Mouse (Mus musculus) small intestine, adult 2 months (tissue): Measurements from ENCODE around the gene Ccdc155. TPM values are rescaled to one million over a fixed set of nuclear protein-coding genes. Genes with fewer than 3 reads are reported as not detected.

Experiments
- H3K27ac ChIP-seq: fragments of 200-500 bp; 2 replicates; pipeline ENCODE4 v1.5.1; 2012; ENCODE audit warnings: low read depth, low read length, control low read depth, inconsistent platforms; ENCODE audit not compliant: insufficient read depth
- H3K27me3 ChIP-seq: fragments of 200-500 bp; 2 replicates; pipeline ENCODE4 v1.6.1; 2012; ENCODE audit warnings: mild to moderate bottlenecking, moderate library complexity, low read length, inconsistent platforms; ENCODE audit not compliant: control insufficient read depth, insufficient read depth
- H3K36me3 ChIP-seq: fragments of 200-500 bp; 2 replicates; pipeline ENCODE4 v1.6.1; 2012; ENCODE audit warnings: mild to moderate bottlenecking, low read length, control low read depth, inconsistent platforms; ENCODE audit not compliant: control insufficient read depth, insufficient read depth
- H3K4me1 ChIP-seq: fragments of 200-500 bp; 2 replicates; pipeline ENCODE4 v1.6.1; 2012; ENCODE audit warnings: low read length, inconsistent platforms, mixed read lengths; ENCODE audit not compliant: control insufficient read depth, insufficient read depth, insufficient read length
- H3K4me3 ChIP-seq: fragments of 200-500 bp; 2 replicates; pipeline ENCODE4 v1.5.1; 2012; ENCODE audit warnings: low read depth, mild to moderate bottlenecking, control low read depth, inconsistent platforms, low read length, moderate library complexity
- CTCF ChIP-seq: fragments of 200-500 bp; IDR thresholded peaks from 2 replicates; pipeline ENCODE4 v1.5.1; 2012; ENCODE audit warnings: low read depth, mild to moderate bottlenecking, control low read depth, inconsistent platforms, low read length, moderate library complexity, mixed read lengths; ENCODE audit not compliant: insufficient replicate concordance, insufficient read length; ENCODE audit errors: extremely low read depth
- POLR2A ChIP-seq: fragments of 200-500 bp; IDR thresholded peaks from 2 replicates; pipeline ENCODE4 v1.6.1; 2012; ENCODE audit warnings: low read depth, mild to moderate bottlenecking, control low read depth, inconsistent platforms, low read length, moderate library complexity
- WGBS: fragments of 180-500 bp; shearing (Covaris S2); methylation state at CpG from one replicate; pipeline ENCODE4 v1.1.7; 2018; 5-methylcytosine and 5-hydroxymethylcytosine counted together
- polyA plus RNA-seq: library from polyadenylated mRNA; depleted of rRNA; stranded (reverse); fragments of >200 nt; gene quantifications from 2 replicates; pipeline ENCODE4 v1.2.3, GENCODE M21; 2012

Ccdc155 gene
- polyA plus RNA-seq, 1 experiment = not detected

DNA sequence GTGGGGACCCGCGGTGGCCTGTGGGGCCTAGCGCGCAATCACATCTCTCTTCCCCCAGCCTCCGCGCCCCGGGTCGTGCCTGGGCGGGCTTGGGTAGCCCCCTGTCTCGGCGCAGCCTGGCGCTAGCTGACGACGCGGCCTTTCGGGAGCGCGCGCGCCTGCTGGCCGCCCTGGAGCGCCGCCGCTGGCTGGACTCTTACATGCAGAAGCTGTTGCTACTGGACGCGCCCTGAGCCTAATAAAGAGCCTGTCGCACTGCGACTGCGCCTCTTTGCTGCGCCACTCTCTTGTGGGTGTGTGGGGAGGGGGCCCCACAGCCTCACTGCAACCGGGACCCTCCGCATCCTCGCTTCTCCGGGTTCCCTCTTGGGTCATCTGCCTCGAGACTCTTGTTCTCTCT, 23.2 kb downstream of the Ccdc155 start:
- no peak overlapping the region for H3K27ac ChIP-seq
- TF ChIP-seq POLR2A (no peak), CTCF (no peak)
- 5% methylated on average over 35 of the region's 35 CpGs for WGBS
- H3K4me1 ChIP-seq = peaks cover 10% of the 10 kb centered on the region
- no peaks in the 10 kb centered on the region for H3K36me3 ChIP-seq
- H3K27me3 ChIP-seq = peaks cover 53% of the 10 kb centered on the region
- H3K4me3 ChIP-seq = peak overlapping the region; percentile 11; the same call in 1 of the 2 replicates

DNA sequence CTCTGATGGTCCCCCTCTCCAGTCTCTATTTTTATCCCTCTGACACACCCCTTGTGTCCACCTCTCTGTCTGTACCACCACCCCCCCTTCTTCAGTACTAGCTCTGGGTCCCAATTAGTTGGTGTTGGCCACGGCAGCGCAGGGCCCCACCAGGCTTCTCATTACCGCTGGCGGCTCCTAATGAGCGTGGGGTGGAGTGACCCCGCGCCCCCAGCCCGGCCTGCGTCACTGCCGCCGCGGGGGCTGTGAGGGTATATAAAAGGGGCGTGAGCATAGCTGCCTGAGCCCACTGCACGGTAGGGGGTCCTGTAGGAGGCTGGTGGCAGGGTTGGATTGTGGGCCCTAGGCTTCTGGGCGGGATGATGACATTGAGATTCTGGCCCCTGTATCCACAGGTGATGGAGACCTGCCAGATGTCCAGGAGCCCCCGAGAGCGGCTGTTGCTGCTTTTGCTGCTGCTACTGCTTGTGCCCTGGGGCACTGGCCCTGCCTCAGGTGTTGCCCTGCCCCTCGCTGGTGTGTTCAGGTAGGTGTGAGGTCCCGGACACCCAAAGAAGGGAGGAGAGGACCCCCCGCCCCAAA, 23.7 kb downstream of the Ccdc155 start, which contains the start of gene Pth2:
TSS of gene Pth2 (plus strand) at position 100 of the 582 bp plus-strand sequence.
- Histone ChIP-seq H3K27ac (no peak within 1 kb of the TSS), H3K4me1 (peaks cover 10% of the 10 kb centered on the region), H3K27me3 (peaks cover 59% of the 10 kb centered on the region), H3K36me3 (no peaks in the 10 kb centered on the region), H3K4me3 (peak within 1 kb of the TSS; percentile 11; the same call in 1 of the 2 replicates)
- 28% methylated on average over 20 of the region's 20 CpGs for WGBS
- TF ChIP-seq POLR2A (no peak), CTCF (no peak)

DNA sequence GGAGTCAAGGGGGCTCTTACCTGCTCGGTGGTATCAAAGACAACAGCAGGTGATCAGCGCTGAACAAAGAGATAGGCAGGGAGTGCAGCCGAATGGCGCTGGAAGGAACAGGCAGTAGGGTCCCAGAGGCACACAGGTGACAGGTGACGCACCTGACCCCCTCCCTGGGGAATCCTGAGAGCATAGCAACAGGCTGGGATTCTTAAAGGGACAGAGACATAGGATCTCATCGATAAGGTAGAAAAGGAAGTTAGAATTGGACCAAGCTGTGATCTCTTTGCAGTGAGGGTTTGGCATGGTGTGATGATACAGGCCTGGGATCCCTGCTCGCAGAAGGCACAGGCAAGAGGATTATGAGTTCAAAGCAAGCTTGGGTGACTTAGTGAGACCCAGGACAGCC, 25.2 kb downstream of the Ccdc155 start, which contains the start of gene Gfy:
TSS of gene Gfy (minus strand) at position 101 of the 400 bp plus-strand sequence.
- no peak within 1 kb of the TSS for H3K27ac ChIP-seq
- H3K36me3 ChIP-seq = no peaks in the 10 kb centered on the region
- WGBS = 33% methylated on average over 7 of the region's 7 CpGs
- H3K4me3 ChIP-seq = no peak within 1 kb of the TSS
- peaks cover 10% of the 10 kb centered on the region for H3K4me1 ChIP-seq
- H3K27me3 ChIP-seq = peaks cover 64% of the 10 kb centered on the region
- no peak for TF ChIP-seq POLR2A
- no peak for TF ChIP-seq CTCF

DNA sequence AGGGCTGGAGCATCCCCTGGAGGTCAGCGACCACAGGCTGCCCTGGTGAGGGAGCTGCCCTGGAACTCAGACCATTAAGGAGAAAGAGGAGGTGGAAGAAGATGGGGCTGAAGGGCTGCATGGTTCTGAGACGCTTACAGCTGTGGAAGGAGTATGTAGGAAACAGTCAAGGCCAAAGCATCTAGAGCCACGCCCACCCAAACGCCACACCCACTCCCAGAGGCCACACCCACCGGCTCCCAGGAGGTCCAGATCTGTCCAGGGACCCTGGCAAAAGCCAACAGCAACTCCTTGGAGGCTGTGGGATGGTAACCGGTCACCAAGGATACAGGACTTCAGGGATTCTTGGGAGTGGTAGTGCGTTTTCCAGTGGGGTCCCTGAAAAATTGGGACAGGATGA, 26.1 kb downstream of the Ccdc155 start:
- Histone ChIP-seq H3K27me3 (peaks cover 68% of the 10 kb centered on the region), H3K4me1 (peaks cover 10% of the 10 kb centered on the region), H3K36me3 (no peaks in the 10 kb centered on the region), H3K27ac (no peak overlapping the region), H3K4me3 (no peak overlapping the region)
- 23% methylated on average over 7 of the region's 7 CpGs for WGBS
- TF ChIP-seq POLR2A = no peak
- no peak for TF ChIP-seq CTCF

DNA sequence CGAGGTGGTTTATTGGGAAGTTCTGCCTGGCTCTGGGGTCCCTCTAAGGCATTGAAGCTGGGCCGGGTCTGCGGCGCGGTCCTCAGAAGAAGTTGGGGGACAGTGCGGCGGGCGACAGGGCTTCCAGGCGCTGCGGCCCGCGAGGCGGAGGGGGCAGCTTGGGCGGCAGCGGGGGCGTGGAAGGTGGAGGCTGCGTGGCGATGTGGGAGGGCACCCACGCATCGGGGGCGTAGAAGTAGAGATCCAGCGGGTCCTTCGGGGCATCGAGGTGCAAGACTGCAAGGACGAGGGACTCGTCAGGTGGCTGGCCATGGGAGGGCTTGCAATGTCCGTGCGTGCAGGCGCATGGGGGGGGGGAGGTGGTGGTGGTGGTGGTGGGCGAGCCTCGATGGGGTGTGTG, 28.3 kb downstream of the Ccdc155 start:
- TF ChIP-seq CTCF = no peak
- no peak for TF ChIP-seq POLR2A
- H3K4me1 ChIP-seq = no peaks in the 10 kb centered on the region
- H3K4me3 ChIP-seq = no peak overlapping the region
- WGBS = 8% methylated on average over 31 of the region's 31 CpGs
- H3K27ac ChIP-seq = no peak overlapping the region
- H3K27me3 ChIP-seq = peaks cover 63% of the 10 kb centered on the region
- H3K36me3 ChIP-seq = no peaks in the 10 kb centered on the region

DNA sequence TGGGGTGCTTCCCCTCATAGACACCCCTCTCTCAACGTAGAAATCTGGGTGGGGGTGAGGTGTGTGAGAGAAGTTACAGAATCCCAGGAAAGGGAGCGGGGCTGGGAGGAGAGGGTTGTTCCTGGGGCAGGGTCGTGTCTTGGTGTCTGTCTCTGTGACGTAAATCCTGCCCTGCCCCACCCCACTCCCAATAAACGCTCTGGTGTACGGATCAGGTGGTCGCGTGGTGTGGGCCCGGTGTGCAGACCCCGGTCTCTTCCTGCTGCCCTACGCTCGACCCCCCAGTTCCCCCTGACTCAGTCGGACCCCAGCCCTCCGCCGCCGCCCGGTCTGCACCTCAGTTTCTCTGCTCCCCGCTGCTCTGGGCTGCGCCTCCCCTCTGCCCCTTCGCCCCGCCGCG, 28.8 kb downstream of the Ccdc155 start:
- H3K27me3 ChIP-seq = peaks cover 59% of the 10 kb centered on the region
- TF ChIP-seq POLR2A = no peak
- TF ChIP-seq CTCF = no peak
- H3K36me3 ChIP-seq = no peaks in the 10 kb centered on the region
- WGBS = 6% methylated on average over 23 of the region's 23 CpGs
- no peak overlapping the region for H3K4me3 ChIP-seq
- no peaks in the 10 kb centered on the region for H3K4me1 ChIP-seq
- H3K27ac ChIP-seq = no peak overlapping the region

DNA sequence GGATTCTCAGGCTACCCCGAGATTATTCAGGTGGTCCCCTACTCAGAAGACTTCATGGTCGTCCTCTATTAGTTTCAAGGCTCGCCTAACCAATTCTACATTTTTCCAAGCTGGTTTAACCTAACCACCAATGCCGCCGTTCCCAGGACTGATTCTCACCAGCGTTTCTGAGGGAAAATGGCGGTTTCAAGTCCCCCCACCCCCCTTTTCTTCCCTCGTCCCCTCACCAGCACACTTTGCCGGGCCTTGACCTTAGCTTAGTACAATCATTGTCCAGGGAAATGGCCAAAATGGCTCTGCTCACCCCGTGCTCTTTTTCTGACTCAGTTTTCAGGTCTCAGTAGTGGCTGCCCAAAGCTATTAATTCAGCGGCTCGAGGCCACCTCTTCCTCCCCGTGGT, 29.3 kb downstream of the Ccdc155 start:
- H3K36me3 ChIP-seq = no peaks in the 10 kb centered on the region
- TF ChIP-seq POLR2A (no peak), CTCF (no peak)
- H3K4me3 ChIP-seq = no peak overlapping the region
- H3K27ac ChIP-seq = no peak overlapping the region
- H3K4me1 ChIP-seq = no peaks in the 10 kb centered on the region
- peaks cover 58% of the 10 kb centered on the region for H3K27me3 ChIP-seq
- 5% methylated on average over 13 of the region's 13 CpGs for WGBS
